Mouse (Mus musculus) stomach, adult 2 months (tissue): ENCODE results near the gene Olfr921. TPM values are rescaled to one million over a fixed set of nuclear protein-coding genes. Genes with fewer than 3 reads are reported as not detected.

ENCODE experiments used
- polyA plus RNA-seq: library from polyadenylated mRNA; depleted of rRNA; stranded (reverse); fragments of >200 nt; gene quantifications from 2 replicates; pipeline ENCODE4 v1.2.3, GENCODE M21; 2012; rRNA removed

The Olfr921 gene
- not detected in 2 replicates for polyA plus RNA-seq

GRCm38 (mm10) chr9:38772768-38773167 lies at the start of gene Olfr921:
Olfr921 (plus strand) TSS chr9:38773068.

DNA sequence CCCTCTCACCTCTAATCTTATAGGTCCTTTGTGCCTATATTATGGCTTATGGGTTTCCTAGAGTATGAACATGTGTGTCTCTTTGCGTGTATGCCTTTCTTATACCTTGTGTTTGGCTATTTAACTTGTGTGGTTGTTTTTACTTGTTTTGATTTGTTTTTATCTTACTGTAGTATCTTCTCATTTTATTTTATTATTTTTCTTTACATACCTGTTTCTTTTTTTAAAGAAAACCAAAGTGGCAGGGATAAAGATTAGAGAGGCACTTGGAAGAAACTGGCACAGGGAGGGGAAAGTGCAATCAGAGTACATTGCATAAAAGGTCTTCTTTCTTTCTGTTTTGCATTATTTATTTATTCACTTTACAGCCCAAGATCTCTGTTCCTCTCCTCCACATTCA lies 20.9 kb upstream of the Olfr921 start, which contains the start of gene Olfr920:
TSS of gene Olfr920 (plus strand) at position 301 of the 400 bp plus-strand sequence.

GRCm38 (mm10) chr9:38814314-38814713 lies 41.4 kb downstream of the Olfr921 start, which contains the start of gene Olfr922:
Olfr922 (plus strand) TSS chr9:38814614.

DNA sequence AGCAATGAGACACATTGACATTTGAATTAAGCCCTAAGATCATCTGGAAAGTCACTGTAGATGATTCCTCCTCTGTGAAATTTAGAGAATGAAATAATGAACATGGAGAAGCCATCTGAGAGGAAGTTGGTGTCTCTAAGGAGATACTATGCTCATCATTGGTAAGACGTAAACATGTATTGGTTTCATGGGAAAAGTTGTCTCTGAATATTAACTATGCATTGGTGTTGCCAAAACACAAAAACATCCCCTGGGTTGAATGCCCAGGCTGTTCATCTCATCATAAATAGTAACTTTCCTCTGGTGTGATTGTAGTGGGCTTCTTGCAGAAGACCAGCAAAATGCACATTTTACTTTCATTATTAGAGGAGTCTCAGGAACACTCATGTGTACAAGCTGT lies 53.4 kb downstream of the Olfr921 start, which contains the start of gene Olfr923:
TSS of gene Olfr923 (plus strand) at position 301 of the 400 bp plus-strand sequence.

Other genes with a start within 250 kb of the Olfr921 start
- gene Olfr910, start 235.2 kb upstream of the Olfr921 start, polyA plus RNA-seq, result not detected in 2 replicates
- gene Olfr912, start 192.9 kb upstream of the Olfr921 start, polyA plus RNA-seq, result not detected in 2 replicates
- gene Olfr913, start 180.3 kb upstream of the Olfr921 start, polyA plus RNA-seq, result not detected in 2 replicates
- gene Olfr914, start 168.0 kb upstream of the Olfr921 start, polyA plus RNA-seq, result not detected in 2 replicates
- not detected in 2 replicates for gene Olfr916, start 113.2 kb upstream of the Olfr921 start, polyA plus RNA-seq
- not detected in 2 replicates for gene Olfr917, start 107.2 kb upstream of the Olfr921 start, polyA plus RNA-seq
- gene Olfr918, start 98.5 kb upstream of the Olfr921 start, polyA plus RNA-seq, result not detected in 2 replicates
- gene Olfr919, start 69.4 kb upstream of the Olfr921 start, polyA plus RNA-seq, result not detected in 2 replicates
- 1.7 and 3.0 TPM in 2 replicates for gene Vwa5a, start 54.8 kb upstream of the Olfr921 start, polyA plus RNA-seq
- gene Olfr920, start 20.8 kb upstream of the Olfr921 start, polyA plus RNA-seq, result not detected in 2 replicates
- not detected in 2 replicates for gene Olfr922, start 41.5 kb downstream of the Olfr921 start, polyA plus RNA-seq
- gene Olfr923, start 53.5 kb downstream of the Olfr921 start, polyA plus RNA-seq, result not detected in 2 replicates
- gene Olfr924, start 71.4 kb downstream of the Olfr921 start, polyA plus RNA-seq, result not detected in 2 replicates
- gene Olfr26, start 82.0 kb downstream of the Olfr921 start, polyA plus RNA-seq, result not detected in 2 replicates
- gene Olfr926, start 104.1 kb downstream of the Olfr921 start, polyA plus RNA-seq, result not detected in 2 replicates
- not detected in 2 replicates for gene Olfr930, start 156.7 kb downstream of the Olfr921 start, polyA plus RNA-seq
- not detected in 2 replicates for gene Olfr933, start 199.2 kb downstream of the Olfr921 start, polyA plus RNA-seq
- gene Olfr934, start 215.2 kb downstream of the Olfr921 start, polyA plus RNA-seq, result not detected in 2 replicates
- gene Olfr935, start 226.6 kb downstream of the Olfr921 start, polyA plus RNA-seq, result not detected in 2 replicates